Mouse (Mus musculus) kidney, adult 8-10 months (tissue): ENCODE data around the gene P4htm.

ENCODE experiments used
- DNase-seq, 2 experiments: peaks; one replicate each; pipeline ENCODE4 v3.0.0; 2022

The P4htm gene

DNA sequence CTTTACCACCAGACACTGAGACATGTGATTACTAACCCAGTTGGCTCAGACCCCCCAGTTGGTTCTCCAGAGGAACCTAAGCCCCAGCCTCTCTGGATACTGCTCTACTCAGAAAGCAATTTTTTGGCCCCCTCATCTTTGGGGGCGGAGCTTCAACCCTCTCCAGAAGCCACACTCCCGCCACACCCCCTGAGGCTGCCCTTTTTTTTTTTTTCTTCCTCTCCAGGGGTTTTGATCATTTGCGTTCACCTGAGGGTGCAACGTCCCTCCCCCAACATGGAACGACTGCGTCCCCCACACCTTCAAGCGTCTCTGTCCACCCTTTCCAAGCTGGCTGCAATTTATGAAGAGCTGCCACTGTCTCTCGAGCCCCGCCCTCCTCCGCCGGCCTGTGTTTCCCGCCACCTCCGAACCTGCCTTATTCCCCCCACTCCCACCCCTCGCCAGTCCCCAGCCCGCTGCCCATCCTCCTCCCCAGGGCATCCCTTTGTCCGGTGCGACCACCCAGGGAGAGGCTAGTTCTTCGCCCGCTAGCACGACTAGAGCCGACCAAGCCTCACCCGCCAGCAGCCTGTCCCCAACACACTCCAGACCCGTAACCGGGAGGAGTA lies 19.4 kb downstream of the P4htm start:
- peak in 1 of 2 experiments; percentile 54 for DNase-seq

DNA sequence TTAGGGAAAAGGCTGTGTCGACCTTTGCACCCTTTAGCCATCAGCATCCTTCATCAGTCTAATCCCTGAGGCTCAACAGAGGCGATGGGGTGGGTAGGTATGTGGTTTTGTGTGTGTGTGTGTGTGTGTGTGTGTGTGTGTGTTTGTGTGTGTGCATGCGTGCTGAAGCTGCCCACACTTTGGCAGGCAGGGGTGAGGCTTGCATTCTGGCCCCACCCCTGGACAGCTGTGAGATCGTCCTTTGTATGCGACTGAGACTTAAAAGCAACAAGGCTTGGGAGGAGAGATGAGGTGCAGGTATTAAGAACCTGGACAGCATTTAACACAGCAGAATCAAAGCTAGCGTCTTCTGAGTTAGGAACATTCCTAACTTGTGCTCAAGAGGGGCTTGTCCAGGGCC lies 20.4 kb downstream of the P4htm start:
- no peak for DNase-seq

DNA sequence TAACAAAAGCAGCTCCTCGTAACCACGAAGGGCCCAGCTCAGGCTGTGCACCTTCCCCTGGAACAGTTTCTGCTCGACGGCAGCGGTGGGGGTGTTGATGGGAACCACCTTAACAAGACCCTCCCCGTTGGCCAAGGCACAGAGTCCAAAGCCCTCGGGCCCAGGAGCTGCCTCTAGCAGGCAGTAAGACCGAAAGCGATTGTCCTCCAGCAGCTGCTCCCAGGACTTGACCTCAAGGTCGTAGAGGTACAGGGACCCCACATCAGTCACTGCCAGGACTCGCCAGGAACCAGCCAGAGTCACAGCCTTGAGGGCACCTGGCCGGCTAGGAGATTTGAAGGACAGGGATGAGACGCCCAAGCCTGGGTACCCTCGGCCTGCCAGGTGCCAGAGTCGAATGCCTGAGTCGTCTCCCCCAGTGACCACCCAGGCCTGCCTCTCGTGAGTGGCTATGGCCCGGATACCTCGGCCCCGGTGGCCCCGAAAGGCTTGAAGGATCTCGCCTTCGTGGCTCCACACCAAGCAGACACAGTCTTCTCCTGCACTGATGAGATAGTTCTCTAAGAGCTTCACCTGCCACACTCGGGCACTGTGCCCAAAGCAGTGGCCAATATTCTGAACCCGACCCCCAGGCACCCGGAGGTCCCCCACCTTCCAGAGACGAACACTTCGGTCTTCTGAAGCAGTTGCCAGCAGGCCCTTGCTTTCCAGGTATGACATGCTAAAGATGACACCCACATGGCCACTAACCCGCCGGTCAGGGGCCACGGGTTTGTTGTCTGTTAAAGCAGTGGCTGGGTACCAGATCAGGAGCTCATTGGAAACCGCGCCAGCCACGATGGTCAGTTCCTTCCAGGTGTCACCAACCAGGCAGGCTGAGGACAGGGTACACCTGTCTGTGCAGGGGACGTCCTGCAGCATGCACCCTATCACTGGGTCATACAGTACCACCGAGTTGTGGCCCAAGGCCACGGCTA lies 21.9 kb downstream of the P4htm start:
- no peak for DNase-seq

- DNase-seq: no peak
Observed at GRCm38 (mm10) chr9:108574921-108575320, 22.5 kb downstream of the P4htm start.

DNA sequence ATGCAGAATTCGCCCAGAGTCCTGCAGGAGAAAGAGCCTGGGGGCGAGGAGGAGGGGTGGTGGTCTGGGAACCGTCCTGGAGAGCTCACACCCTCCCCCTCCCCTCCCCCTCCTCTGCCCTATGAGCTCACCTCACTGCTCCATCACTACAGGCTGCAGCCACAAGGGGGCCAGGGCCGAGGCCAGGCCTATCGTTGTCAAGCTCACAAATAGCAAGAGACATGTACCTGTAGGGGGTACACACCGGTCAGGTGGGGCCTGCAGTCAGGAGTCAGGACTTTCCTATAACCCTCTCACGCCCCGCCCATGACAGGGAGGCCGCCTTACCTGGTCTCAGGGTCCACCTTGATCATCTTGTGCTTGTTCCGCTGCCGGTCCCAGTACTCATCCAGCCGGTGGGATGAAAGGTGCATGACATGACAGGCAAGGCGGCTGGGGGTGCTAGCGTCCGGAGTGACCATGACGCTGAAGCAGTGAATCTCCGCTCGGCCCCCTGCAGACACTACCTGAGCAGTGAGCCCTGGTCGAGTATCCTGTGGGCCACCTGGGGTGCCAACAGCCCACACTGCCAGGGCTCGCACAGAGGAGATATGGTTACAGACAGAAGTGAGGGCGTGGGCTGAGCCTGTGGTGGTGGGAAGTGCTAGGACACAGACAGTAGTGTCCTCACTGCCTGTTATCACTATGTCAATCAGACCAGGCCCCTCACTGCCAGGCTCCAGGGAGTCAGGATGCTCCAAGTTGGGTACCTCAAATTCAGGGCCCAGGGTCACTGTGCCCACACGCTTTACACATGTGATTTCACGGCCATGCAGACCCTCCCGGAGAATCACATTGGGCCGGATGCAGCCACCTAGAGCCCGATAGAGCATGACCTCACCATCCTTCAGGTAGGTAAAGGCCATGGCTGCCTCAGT lies 23.4 kb downstream of the P4htm start:
- peak; percentile 57 to 66 for DNase-seq

GRCm38 (mm10) chr9:108572321-108572720 lies 25.1 kb downstream of the P4htm start:
- no peak for DNase-seq

DNA sequence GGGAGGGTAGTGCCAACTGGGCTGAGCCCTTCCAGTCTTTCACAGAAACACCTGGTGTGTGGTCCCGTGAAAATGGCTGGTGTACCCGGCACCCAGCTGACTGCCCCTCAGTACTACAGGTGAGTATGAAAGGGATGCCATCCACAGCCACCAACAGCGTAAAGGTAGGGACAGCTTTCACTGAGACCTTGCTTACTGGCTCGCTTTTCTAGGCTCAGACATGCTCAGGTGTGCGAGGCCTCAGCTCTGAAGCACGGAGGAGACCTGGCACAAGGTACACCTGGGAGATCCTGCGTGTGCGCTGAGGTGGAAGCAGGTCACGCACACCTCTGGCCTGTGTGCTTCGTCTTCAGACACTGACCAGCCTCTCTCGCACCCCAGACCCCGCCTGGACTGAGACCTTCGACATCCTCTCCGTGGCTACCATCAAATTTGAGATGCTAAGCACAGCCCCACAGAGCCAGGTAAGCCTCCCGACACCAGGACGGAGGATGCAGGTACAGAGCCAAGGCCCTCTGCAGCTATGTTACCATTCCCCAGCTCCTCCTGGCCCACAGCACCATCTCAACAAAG lies 26.0 kb downstream of the P4htm start:
- DNase-seq: no peak

GRCm38 (mm10) chr9:108570207-108570896 lies 27.1 kb downstream of the P4htm start:
- peak; percentile 68 to 88 for DNase-seq

DNA sequence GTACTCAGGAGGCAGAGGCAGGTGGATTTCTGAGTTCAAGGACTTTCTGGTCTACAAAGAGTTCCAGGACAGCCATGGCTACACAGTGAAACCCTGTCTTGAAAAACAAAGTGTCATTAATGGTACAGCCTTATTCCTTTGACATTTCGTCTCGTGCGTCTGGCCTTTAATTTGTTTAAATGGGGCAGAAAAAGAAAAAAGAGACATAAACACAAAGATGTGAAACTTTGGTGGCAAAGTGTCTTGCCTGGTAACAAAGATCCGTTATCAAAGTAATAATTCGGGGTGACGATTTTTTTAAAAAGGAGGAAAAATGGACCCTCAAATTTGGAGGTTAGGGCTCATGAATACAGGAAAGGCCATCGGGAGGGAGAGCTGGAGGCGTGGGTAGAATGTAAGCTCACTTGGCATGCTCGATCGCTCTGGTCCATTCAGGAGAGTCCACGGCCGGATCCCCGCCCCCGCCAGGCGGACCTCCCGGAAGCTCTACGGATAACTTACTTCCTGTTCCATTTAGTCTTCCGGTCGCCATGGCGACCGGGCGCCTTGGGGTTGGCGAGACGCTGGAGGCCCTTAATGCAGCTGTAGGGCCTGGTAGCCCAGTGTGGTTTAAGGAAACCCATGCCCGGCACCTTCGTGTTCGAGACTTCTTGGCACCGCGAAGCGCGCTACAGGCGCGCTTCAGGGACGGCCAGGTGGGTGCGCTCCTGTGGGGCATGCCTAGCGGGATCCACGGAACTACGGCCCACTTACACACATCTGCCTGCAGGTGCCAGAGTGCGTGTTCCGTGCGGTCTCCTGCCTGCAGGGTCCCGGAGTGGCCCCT lies 27.9 kb downstream of the P4htm start, which contains the start of gene Dalrd3:
Gene Dalrd3 (plus strand): TSS at position 506 of the 826 bp plus-strand sequence.
- peak; percentile 95 to 96 for DNase-seq

DNA sequence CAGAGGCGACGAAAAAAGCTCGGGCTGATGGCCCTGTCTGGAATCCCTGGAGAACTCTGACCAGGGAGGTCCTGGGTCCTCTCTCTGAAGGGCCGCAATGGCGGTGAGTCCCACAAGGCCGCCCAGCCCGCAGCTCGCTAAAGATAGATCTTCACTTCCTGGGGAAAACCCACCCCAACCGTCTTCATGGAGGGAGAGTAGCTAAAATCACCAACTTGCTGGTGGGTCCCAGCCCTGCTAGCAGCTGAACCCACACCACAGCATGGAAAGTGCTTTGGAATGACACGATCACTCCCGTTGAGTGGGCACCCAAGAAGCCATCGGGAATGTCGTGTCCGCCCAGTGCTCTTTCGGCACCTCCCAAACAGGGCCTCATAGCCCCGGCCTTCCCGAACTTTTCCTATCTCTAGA lies 29.0 kb downstream of the P4htm start:
- no peak for DNase-seq

- peak in 1 of 2 experiments; percentile 37 for DNase-seq
Observed at GRCm38 (mm10) chr9:108567931-108568419, 29.5 kb downstream of the P4htm start.

DNA sequence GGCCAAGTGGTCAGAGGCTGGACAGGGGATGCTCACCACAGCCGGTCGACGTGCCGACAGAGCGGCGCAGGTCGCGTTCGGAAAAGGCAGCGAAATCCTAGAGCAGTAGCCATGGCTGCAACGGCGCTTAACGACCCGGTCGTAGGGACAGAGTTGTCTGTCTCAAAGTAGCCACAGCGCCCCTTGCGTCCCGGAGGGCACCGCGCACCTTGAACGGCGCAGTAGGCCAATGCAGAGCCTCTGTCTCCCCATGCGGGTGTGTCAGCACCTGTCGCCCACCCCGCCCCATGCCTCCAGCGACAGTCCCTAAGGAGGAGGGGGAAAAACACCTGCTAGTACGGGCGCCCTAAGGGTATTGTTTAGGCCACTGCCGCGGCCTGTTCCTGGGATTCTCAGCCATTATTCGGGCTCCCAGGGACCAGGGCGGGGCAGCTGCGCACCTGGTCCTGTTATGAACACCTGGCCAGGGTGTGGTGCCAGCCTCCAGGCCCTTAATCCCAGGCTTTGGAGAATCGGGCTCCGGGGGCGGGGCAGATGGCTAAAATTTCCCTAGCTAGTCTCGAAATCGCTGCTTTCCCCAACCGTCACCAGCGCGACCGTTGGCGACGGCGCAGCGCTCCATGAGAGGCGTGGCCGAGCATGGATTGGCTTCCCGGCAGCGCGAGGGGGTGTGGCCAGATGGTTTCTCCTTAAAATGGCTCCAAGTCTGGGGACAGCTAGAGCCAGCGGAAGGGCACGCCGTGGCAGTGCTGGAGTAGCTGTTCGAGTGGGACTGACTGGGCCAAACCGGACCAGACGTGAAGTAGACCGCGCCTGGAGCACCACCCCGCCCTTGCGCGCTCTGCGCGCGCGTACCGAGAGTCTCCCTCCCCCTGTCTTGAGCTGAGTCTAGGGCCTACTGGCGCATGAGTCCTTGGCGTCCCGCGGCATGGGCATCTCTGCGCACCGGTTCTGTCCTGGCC lies 30.4 kb downstream of the P4htm start, which contains the start of gene Ndufaf3:
Gene Ndufaf3 (minus strand): TSS at position 620 of the 962 bp plus-strand sequence.
- DNase-seq: peak; percentile 96 to 97

DNA sequence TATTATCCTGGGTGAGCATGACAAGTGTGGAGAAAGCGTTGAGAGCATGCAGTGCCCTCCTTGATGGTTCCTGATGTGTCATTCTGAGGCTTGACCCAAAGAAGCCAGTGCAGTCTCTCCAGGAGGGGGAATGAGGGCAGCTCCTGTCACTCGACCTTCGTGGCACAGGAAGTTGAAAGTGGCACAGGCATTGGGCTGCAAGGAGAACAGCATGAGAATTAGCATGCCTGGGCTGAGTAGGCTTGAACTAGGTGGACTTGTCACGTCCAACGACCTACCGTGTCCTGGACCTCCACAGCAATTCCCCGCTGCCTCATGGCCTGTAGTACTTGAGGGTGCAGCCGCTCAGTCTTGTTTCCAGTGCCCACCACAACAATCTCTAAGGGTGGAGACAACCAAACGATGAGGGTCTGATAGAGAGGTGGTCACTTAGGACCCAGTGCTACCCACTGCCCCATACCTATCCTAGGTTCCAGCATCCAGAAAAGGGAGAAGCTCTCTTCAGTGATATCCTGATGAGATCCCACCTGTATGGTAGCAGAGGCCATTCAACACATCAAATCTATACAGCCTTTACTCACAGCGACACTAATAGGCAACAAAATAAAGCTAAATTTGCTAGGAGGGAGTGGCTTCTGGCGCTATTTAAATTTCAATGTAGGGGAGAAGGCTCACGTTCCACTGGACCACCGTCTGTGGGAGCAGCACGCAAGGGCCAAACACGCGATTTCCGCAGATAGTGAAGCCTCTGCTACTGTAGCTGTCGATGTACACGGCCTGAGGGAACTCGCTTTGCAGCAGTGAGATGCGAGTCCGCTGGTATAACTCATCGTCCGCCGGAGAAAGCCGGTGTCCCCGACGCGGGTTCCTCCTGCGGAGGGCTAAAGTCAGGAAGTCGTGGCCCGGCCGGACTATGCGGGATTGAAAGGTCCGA lies 31.3 kb downstream of the P4htm start:
- no peak for DNase-seq

DNA sequence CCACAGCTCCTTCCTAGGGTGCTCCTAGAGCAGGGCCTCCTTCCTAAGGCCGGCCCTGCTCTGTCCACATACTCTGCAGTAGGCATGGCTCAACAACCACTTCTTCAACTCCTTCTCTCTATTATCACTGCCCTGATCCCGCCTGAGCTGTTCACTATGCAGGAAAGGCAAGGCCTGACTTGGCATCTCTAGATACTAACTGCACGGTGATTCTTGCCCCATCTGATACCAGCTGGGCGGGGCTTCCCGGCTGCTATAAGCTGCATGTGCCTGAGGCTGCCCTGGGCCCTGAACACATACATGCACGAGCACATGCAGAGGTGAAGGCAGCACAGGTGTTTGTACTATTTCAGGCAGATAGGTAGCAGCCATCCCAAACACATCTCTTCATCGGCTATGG lies 33.3 kb downstream of the P4htm start:
- DNase-seq: no peak

- no peak for DNase-seq
Observed at GRCm38 (mm10) chr9:108563671-108564070, 33.8 kb downstream of the P4htm start.

DNA sequence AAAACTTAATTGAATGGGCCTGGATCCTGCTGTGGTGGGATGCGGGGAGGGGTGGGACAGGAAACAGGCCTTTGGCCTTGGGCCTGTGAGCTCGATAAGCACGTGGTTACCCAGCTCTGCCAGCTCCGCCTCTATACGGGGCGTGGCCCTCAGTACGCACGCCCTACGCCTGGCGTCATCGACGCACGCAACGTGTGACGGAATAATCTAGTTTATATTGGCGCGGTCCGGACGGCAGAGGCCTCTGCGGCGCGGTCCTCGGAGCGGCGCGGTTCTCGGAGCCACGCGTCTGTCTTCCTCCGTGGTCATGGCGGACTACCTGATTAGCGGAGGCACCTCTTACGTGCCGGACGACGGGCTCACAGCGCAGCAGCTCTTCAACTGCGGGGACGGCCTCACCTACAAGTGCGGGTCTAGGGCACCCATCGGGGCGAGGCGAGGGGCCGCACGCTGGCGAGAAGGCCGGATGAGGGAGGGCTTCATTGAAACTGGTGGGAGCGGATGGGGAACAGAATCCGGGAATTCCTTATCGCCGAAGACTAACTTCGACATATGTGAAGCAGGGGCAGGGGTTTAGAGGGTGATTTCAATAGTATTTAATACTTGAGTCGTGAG lies 37.1 kb downstream of the P4htm start, which contains the start of gene Impdh2:
Gene Impdh2 (plus strand): TSS at position 60 of the 615 bp plus-strand sequence.
- DNase-seq: peak; percentile 95 to 96

GRCm38 (mm10) chr9:108559169-108559568 lies 38.3 kb downstream of the P4htm start:
- DNase-seq: no peak

- DNase-seq: no peak
Observed at GRCm38 (mm10) chr9:108546875-108547274, 50.6 kb downstream of the P4htm start.
